Mouse (Mus musculus) adrenal gland, postnatal 36 days (tissue): ENCODE data around the gene Gm20388. TPM values are rescaled to one million over a fixed set of nuclear protein-coding genes. Genes with fewer than 3 reads are reported as not detected.

Experiments used
- DNase-seq, 2 experiments: peaks; one replicate each; pipeline ENCODE4 v3.0.0; 2021; ENCODE audit warnings: mixed read lengths in 1 of 2
- total RNA-seq, 2 experiments: library from RNA; stranded (reverse); gene quantifications; 2 replicates each; pipeline ENCODE4 v1.2.3; 2021

The Gm20388 gene
- total RNA-seq, 2 experiments from 2014 or later = 2.4 to 7.4 TPM

DNA sequence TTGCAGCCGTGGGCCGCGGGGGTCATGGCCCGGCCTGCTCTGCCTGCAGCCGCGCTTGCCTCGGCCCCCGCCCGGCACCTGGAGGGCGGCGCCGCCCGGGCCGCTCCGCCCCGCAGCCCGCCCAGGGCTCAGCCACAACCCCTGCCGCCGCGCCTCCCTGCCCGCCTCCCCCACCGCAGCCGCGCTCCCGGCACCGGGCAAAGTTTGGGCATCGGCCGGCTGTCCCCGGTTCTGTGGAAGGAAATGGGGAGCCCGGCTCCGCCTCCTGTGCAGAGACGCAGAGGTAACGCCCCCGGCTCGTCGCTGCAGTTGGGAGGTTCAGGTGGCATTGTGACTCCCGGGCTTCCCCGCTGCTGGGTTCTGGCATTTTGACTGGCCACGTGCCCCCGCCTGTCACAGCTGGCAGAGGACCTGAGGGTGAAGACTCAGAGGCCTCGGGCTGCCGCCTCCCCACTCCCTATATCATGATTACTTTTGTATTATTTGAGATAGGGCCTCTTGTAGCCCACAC, 723.7 kb downstream of the Gm20388 start:
- DNase-seq = peak; percentile 80 to 88

- no peak for DNase-seq
These were observed 730.6 kb downstream of the Gm20388 start for GRCm38 (mm10) chr8:120641245-120641644.

GRCm38 (mm10) chr8:120642031-120642662, 731.5 kb downstream of the Gm20388 start:
- DNase-seq = no peak

DNA sequence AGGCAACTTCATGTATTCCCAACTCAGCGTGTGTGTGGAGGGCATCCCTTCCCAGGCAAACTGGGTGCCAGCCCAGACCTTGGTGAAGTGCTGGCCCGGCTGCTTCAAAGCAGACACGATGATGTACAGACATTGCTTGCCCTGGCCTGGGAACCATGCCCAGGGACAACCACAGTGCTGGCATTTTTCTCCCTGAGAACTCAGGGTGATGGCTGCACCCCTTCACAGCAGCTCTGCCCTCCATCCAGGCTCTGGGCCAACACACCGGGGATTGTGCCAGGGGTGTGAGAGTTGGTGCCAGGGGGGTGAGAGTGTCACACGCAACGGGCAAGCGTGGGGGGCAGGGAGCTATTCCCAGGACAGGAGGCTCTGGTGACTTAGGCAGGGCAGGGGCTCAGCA, 734.0 kb downstream of the Gm20388 start:
- DNase-seq = peak; percentile 87 to 89

DNA sequence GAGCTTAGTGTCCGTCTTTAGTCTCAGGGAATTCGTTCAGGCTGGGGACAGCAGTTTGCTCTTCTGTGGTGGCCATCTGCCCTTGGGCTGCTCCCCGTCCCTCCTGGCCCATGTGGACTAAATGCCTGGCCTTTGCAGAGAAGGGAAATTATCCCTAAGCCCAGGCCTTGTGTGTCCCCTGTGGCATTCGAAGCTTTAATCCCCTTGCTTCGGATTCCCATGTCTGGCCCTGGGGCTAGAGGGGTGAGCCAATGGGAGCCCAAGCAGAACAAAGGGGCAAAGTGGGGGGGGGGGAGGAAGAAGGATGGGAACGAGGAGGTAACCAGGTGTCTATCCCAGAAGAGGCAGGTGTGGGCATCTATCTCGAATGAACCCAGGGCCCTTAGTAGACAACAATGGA, 736.9 kb downstream of the Gm20388 start, which contains the start of gene 1190005I06Rik:
Gene 1190005I06Rik, minus strand, starts transcription at position 101 of the 400 bp plus-strand sequence.
- DNase-seq = no peak

DNA sequence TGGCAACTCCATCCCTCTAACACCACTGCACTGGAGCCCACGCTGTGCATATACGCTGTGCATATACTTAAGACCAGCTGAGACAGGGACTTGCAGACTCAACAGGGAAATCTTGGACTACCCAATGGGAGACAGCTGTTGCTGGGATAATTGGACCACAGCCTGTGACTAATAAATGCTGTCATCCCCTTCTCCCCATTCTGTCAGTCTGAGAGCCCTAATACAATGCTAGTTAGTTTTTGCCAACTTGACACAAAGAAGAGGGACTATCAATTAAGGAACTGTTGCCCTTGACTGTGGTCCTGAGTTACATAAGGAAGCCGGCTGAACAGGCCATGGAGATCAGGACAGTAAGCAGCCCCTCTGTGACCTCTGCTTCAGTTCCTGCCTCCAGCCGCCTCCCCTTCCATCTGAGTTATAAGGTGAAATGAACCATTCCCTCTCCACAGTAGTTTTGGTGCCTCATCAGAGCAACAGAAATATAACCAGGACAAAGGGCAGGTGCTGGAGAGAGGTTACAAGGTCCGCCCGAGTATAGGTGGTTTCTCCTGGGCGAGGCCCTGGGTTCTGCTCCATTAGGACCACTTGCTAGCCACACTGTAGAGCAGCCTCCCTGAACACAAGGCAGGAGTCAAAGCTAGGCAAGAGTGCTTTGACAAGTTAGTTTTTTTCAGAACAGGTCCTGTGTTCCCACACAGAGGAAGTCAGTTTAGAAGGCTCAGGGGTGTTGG, 745.8 kb downstream of the Gm20388 start:
- DNase-seq = no peak

DNA sequence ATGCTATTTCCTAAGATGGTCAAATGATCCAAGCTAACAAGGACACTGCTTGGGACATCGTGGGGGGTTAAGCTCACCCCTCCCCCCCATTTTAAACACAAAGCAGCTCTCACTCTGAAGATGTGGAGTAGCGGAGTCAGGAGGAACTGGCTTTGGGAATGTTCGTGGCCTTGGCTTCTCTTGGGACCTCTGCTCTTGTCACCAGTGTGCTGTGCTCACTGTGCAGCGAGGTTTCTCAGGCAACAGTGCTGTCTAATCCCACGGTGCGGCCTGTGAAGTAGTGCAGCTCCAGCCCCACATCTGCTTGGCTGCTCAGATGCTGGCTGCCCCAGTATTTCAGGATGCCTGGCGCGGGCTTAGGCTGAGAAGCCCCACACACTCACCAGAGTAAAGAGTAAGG, 746.8 kb downstream of the Gm20388 start:
- no peak for DNase-seq

GRCm38 (mm10) chr8:120664566-120664965, 753.9 kb downstream of the Gm20388 start:
- no peak for DNase-seq

GRCm38 (mm10) chr8:120665726-120666455, 755.2 kb downstream of the Gm20388 start:
- DNase-seq = peak in 1 of 2 experiments; percentile 38

GRCm38 (mm10) chr8:120666807-120667470, 756.3 kb downstream of the Gm20388 start:
- no peak for DNase-seq

DNA sequence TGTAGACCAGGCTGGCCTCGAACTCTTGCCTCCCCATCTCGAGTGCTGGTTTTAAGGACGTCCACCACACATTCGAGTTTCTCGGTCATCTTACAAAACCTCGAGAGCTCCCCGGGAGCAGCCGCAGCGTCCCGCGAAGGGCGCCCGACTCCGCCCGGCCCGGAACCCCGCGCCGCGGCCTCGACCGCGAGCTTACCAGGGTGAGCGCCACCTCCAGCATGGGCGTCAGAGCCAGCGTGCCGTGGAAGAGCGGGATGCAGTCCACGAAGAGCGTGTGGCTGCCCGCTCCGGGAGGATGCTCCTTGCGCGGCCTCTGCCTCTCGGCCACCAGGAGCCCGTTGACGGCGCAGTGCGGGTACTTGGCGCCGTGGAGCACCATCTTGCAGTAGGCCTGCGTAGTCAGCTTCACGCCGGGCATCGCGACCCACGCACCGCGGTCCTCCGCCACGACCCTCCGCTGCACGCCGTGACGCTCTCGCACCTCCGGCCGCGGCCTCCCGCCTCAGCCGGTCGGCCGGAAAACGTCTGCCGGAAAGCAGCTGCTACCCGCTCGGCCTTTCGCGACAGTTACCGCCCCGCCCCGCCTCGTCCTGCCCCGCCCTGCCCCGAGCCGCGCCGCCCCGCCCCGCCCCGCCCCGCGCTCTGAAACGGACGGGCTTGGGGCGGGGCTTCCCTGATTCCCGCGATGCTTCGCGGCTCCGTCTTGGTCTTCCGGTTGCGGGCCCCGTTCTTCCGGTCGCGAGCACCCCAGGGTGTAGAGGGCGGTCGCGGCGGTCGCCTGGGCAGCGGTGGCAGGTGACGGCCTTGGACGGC, 757.1 kb downstream of the Gm20388 start, which contains the start of the genes Gm27021 and Cox4i1:
Gene Gm27021, minus strand, starts transcription at position 519 of the 813 bp plus-strand sequence.
Gene Cox4i1, plus strand, starts transcription at position 662 of the 813 bp plus-strand sequence.
- peak; percentile 94 to 97 for DNase-seq

- peak in 1 of 2 experiments; percentile 63 for DNase-seq
These were observed 757.8 kb downstream of the Gm20388 start, which contains the start of gene Emc8 for GRCm38 (mm10) chr8:120668374-120668905. Emc8 (minus strand) TSS chr8:120668573.

DNA sequence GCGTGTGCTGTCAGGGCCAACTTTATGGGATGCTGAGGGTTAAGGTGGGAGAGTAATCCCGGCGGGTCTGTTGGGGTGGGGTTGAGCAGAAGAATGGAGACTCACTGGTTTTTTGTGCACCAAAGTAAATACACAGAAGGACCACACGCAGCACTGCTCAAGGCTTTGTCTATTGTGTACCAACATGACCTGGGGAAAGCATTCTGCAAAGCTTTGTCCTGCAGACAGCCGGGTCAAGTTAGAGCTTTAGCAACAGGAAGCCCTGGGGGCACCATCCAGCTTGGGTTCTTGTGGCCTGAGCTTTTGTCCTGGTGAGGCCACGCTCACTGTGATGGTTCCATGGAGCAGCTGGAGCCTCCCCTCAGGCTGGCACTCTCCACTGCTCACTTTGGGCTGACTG, 761.1 kb downstream of the Gm20388 start:
- DNase-seq = no peak

- DNase-seq = no peak
These were observed 762.1 kb downstream of the Gm20388 start for GRCm38 (mm10) chr8:120672626-120673229.

DNA sequence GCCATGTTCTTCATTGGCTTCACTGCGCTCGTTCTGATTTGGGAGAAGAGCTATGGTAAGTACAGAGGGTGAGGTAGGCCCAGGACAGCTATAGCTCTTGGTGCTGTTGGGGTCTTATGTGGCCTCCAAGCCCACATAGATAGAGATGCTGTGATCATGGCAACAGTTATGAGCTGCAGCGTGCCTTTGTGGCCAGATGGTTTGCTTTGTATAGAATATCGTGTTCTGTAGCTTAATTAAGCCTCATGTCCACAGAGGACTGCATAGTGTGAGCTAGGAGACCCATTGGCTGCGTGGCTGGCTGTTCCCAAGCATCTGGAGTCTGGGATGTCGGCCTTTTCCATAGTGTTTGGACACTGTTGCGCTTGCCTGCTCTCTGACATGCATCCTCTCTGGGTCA, 762.7 kb downstream of the Gm20388 start:
- no peak for DNase-seq

DNA sequence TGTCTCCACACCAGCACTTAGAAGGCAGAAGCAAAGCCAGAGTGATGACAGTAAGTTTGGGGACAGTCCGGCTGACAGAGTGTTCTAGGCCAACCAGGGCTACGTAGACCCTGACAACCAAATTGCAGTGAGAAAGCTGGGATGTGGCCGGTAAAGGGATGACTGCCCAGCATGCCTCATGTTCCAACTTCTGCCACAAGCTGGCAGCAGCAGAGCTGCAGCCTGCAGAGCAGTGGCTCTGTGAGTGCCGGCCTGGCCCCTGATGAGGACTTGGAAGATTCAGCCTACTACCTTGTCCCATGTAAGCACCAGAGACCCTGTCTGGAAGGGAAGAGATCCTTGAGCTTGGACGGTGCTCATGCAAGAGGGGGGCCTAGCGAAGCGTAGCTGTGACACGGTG, 765.1 kb downstream of the Gm20388 start:
- DNase-seq = no peak

DNA sequence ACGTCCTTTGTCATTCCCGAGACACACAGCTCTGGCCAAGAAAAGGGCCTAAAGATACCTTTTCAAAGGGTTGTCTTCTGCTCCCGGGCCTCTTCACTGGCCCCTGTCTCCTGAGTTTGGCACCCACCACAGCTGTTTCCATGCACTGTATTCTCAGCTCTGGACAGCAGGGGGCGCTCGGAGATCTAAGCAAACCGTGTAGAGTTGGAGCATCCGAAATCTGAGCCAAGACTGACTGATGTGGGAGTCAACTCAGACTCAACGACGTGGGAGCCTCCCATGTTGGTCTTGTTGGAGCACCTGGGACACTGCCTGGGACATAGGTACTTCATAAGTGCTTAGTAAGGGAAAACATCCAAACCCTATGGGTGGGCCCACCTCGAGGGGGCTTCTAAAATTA, 767.8 kb downstream of the Gm20388 start:
- DNase-seq = peak; percentile 87

GRCm38 (mm10) chr8:120679629-120680387, 769.2 kb downstream of the Gm20388 start:
- DNase-seq = no peak

DNA sequence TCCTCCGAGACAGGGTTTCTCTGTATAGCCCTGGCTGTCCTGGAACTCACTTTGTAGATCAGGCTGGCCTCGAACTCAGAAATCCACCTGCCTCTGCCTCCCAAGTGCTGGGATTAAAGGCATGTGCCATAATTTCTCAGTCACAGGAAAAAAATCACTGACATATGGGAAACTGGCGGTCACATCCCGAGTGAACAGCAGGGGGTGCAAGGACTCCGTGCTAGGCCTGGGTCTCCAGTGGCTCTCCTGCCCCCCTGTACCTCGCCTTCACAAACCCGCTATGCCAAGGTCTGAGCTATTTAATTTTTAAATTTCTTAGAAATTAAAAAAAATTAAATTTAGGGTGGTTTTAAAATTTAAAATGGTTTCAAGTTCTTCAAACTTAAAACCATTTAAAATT, 769.8 kb downstream of the Gm20388 start:
- DNase-seq = peak in 1 of 2 experiments; percentile 59
